In genomic region chr10:94095743-94096465, GRCm38 (mm10) we compare ENCODE assay signal across 22 mouse cellular contexts. TPM values are rescaled to one million over a fixed set of nuclear protein-coding genes. Genes with fewer than 3 reads are reported as not detected.
DNase-seq lines count a peak whose midpoint lies in the region; ATAC-seq and TF ChIP-seq lines count a peak whose summit lies in the region.
"Had no signal": no experiment of that assay in that cellular context is flagged by ENCODE, and none has a peak within 500 bp of the region (broad histone marks: within the 10 kb centered on the region; RNA-seq: fewer than 3 reads in every experiment).

No protein-coding gene starts in this region.

- no peak for ATAC-seq in embryonic facial prominence, embryonic 14.5 days (ENCODE audit: low read depth)

- 0 out of 2 replicates have a peak, but pooled peaks cover 10% of the 10 kb centered on the region for H3K9me3 ChIP-seq in embryonic facial prominence, embryonic 14.5 days (ENCODE audit: control insufficient read depth, low read length)
- H3K9me3 ChIP-seq: embryonic facial prominence, embryonic 12.5 days; limb, embryonic 10.5 days had no signal

- H3K4me1 ChIP-seq in kidney, adult 2 months (ENCODE audit: control insufficient read depth, insufficient read depth, low read length): no peaks in the 10 kb centered on the region
- H3K4me1 ChIP-seq in embryonic facial prominence, embryonic 14.5 days (ENCODE audit: control insufficient read depth, insufficient read depth, low read length): no peaks in the 10 kb centered on the region
- peaks cover 24% of the 10 kb centered on the region for H3K4me1 ChIP-seq in lung, adult 2 months (ENCODE audit: control insufficient read depth, insufficient read depth, low read length)
- H3K4me1 ChIP-seq in cerebellum, adult 2 months (ENCODE audit: control insufficient read depth, insufficient read depth, low read length): no peaks in the 10 kb centered on the region
- H3K4me1 ChIP-seq: embryonic facial prominence, embryonic 12.5 days had no signal

- no peak for TF ChIP-seq POLR2A in kidney, adult 2 months (IDR thresholded peaks at IDR 0.05; ENCODE audit: low read depth, low read length)
- no peak for TF ChIP-seq POLR2A in lung, adult 2 months (IDR thresholded peaks at IDR 0.05; ENCODE audit: borderline replicate concordance, extremely low read depth, low read depth, low read length)
- TF ChIP-seq POLR2A in cerebellum, adult 2 months (IDR thresholded peaks at IDR 0.05; ENCODE audit: borderline replicate concordance, insufficient read depth, low read length): no peak

- WGBS in kidney, adult 2 months: 72% methylated on average over 17 of the region's 17 CpGs
- 65% methylated on average over 17 of the region's 17 CpGs for WGBS in embryonic facial prominence, embryonic 14.5 days
- WGBS in lung, adult 2 months: 42% methylated on average over 17 of the region's 17 CpGs
- 87% methylated on average over 17 of the region's 17 CpGs for WGBS in cerebellum, adult 2 months

- H3K4me2 ChIP-seq in embryonic facial prominence, embryonic 14.5 days (ENCODE audit: low read depth, low read length): no peak overlapping the region; the same call in 1 of the 2 replicates
- H3K4me2 ChIP-seq: embryonic facial prominence, embryonic 12.5 days; hindbrain, embryonic 14.5 days; midbrain, embryonic 12.5 days had no signal

- no peak overlapping the region for H3K4me3 ChIP-seq in kidney, adult 2 months (ENCODE audit: insufficient read depth, low read depth, low read length)
- H3K4me3 ChIP-seq in embryonic facial prominence, embryonic 14.5 days (ENCODE audit: low read depth, low read length): no peak overlapping the region
- peak overlapping the region; percentile 52 for H3K4me3 ChIP-seq in lung, adult 2 months (replicated peaks; ENCODE audit: extremely low read depth, low read depth, low read length)
- H3K4me3 ChIP-seq in cerebellum, adult 2 months (replicated peaks; ENCODE audit: insufficient read depth, low read depth, low read length): no peak overlapping the region
- H3K4me3 ChIP-seq: embryonic facial prominence, embryonic 12.5 days; forebrain, embryonic 10.5 days; heart, adult 2 months; limb, embryonic 10.5 days; midbrain, embryonic 12.5 days had no signal

- TF ChIP-seq CTCF in kidney, adult 2 months (conservative IDR thresholded peaks at IDR 0.05; ENCODE audit: insufficient read depth, insufficient read length, low read depth, low read length): no peak
- no peak for TF ChIP-seq CTCF in lung, adult 2 months (IDR thresholded peaks at IDR 0.05; ENCODE audit: insufficient read depth, low read length)
- TF ChIP-seq CTCF in cerebellum, adult 2 months (IDR thresholded peaks at IDR 0.05; ENCODE audit: borderline replicate concordance, insufficient read depth, low read depth, low read length): no peak

- H3K9ac ChIP-seq in embryonic facial prominence, embryonic 14.5 days (ENCODE audit: low read depth, low read length): no peak overlapping the region
- H3K9ac ChIP-seq: embryonic facial prominence, embryonic 12.5 days; hindbrain, embryonic 14.5 days; midbrain, embryonic 12.5 days had no signal

- no peak overlapping the region for H3K27ac ChIP-seq in kidney, adult 2 months (ENCODE audit: insufficient read depth, low read depth, low read length)
- H3K27ac ChIP-seq in embryonic facial prominence, embryonic 14.5 days (replicated peaks; ENCODE audit: low read depth, low read length): no peak overlapping the region
- no peak overlapping the region for H3K27ac ChIP-seq in cerebellum, adult 2 months (ENCODE audit: insufficient read depth, low read length)
- H3K27ac ChIP-seq: embryonic facial prominence, embryonic 12.5 days; heart, adult 2 months; hindbrain, embryonic 14.5 days; limb, embryonic 10.5 days; midbrain, embryonic 12.5 days had no signal

- no peaks in the 10 kb centered on the region for H3K27me3 ChIP-seq in kidney, adult 2 months (replicated peaks; ENCODE audit: control insufficient read depth, insufficient read depth, low read length)
- no peaks in the 10 kb centered on the region for H3K27me3 ChIP-seq in embryonic facial prominence, embryonic 14.5 days (replicated peaks; ENCODE audit: control insufficient read depth, insufficient read depth, low read length)
- H3K27me3 ChIP-seq in cerebellum, adult 2 months (ENCODE audit: control insufficient read depth, insufficient read depth, low read length): no peaks in the 10 kb centered on the region
- H3K27me3 ChIP-seq: embryonic facial prominence, embryonic 12.5 days; midbrain, embryonic 12.5 days had no signal

- DNase-seq in kidney, adult 2 months: peak; percentile 19
- no peak for DNase-seq in kidney, postnatal 36 days
- DNase-seq in embryonic facial prominence, embryonic 14.5 days (ENCODE audit: low spot score): peak; percentile 40
- DNase-seq in lung, adult 2 months: no peak
- peak; percentile 60 for DNase-seq in lung, postnatal 36 days
- DNase-seq in left cerebral cortex, adult 8-10 months (ENCODE audit: low spot score in 2 of 2): no peak
- no peak for DNase-seq in cerebellum, adult 2 months
- DNase-seq: adrenal gland, postnatal 14 days; B cell, adult 2 months; cerebellum, adult 11-12 months; cerebellum, postnatal 36 days; gastrocnemius, postnatal 10 days; heart, adult 2 months; heart, postnatal 10 days; kidney, adult 18-20 months; right cerebral cortex, postnatal 25 days; thymus, postnatal 25 days had no signal

- no peaks in the 10 kb centered on the region for H3K36me3 ChIP-seq in kidney, adult 2 months (ENCODE audit: control insufficient read depth, insufficient read depth, low read length)
- H3K36me3 ChIP-seq in embryonic facial prominence, embryonic 14.5 days (ENCODE audit: control insufficient read depth, insufficient read depth, low read length): peaks cover 11% of the 10 kb centered on the region; the same call in 1 of the 2 replicates

RNA-seq across cellular contexts. Expression of gene Nr2c1, which starts 51.9 kb away (rescaled TPM):
- 4.0 and 4.1 TPM in 2 replicates for polyA plus RNA-seq in kidney, adult 2 months (2012; rRNA removed)
- 8.6 and 9.1 TPM in 2 replicates for polyA plus RNA-seq in embryonic facial prominence, embryonic 14.5 days (2014; fragmentation: Nextera tagmentation; extraction: Ambion mirVana)
- polyA plus RNA-seq in lung, adult 2 months (2012; rRNA removed): 3.8 and 5.2 TPM in 2 replicates
- 1 to 10 TPM; 8.2 to 9.6 (median 8.7) TPM for total RNA-seq in left cerebral cortex, adult 8-10 months (2022)
- polyA plus RNA-seq in cerebellum, adult 2 months (2012; rRNA removed): 10.4 and 10.6 TPM in 2 replicates

Comparison
In these comparisons a context has a peak if more than half of its experiments do, and no peak if none do; other contexts are left out.
1. DNase-seq: peak in kidney, adult 2 months (single experiment), embryonic facial prominence, embryonic 14.5 days (single experiment) and lung, postnatal 36 days (single experiment); none in kidney, postnatal 36 days (0 of 2), lung, adult 2 months (single experiment), left cerebral cortex, adult 8-10 months (0 of 2) and cerebellum, adult 2 months (0 of 2).